ENCODE assay signal across 9 mouse cellular contexts in genomic region chr5:133070141-133070540, GRCm38 (mm10).
"Had no signal": no experiment of that assay in that cellular context is flagged by ENCODE, and none has a peak within 500 bp of the region (broad histone marks: within the 10 kb centered on the region; RNA-seq: fewer than 3 reads in every experiment).

No protein-coding gene starts in this region.

- H3K27ac ChIP-seq: kidney, embryonic 15.5 days; limb, embryonic 10.5 days; liver, embryonic 15.5 days; midbrain, embryonic 13.5 days had no signal

- H3K4me1 ChIP-seq: kidney, embryonic 15.5 days; limb, embryonic 10.5 days; liver, embryonic 15.5 days; midbrain, embryonic 13.5 days had no signal

- H3K4me3 ChIP-seq: kidney, embryonic 15.5 days; limb, embryonic 10.5 days; liver, embryonic 15.5 days; midbrain, embryonic 13.5 days had no signal

- H3K27me3 ChIP-seq: kidney, embryonic 15.5 days; liver, embryonic 15.5 days; midbrain, embryonic 13.5 days had no signal

- DNase-seq: kidney, postnatal 14 days; lung, adult 2 months; lung, postnatal 36 days; thymus, adult 18-20 months; thymus, postnatal 14 days had no signal
